Mouse (Mus musculus) brain, embryonic 14.5 days (tissue): ENCODE measurements at regions not wholly inside any gene's neighbourhood (a gene's known extent, or its start where the extent isn't known, plus 50 kb on each side); places are given as distances from the start of the nearest gene placed in this dataset.

Experiments used
- DNase-seq: peaks from one replicate; pipeline ENCODE4 v3.0.0-alpha.2; 2011; ENCODE audit warnings: low read depth
- CTCF ChIP-seq: fragments of 200-500 bp; IDR thresholded peaks from 2 replicates; pipeline ENCODE4 v1.5.1; 2012; ENCODE audit warnings: inconsistent platforms, mild to moderate bottlenecking, moderate library complexity, borderline replicate concordance; ENCODE audit not compliant: insufficient read depth, insufficient read length; ENCODE audit errors: extremely low read depth
- POLR2A ChIP-seq: fragments of 200-500 bp; IDR thresholded peaks from 2 replicates; pipeline ENCODE4 v1.6.1; 2012; ENCODE audit warnings: mild to moderate bottlenecking, inconsistent platforms, borderline replicate concordance; ENCODE audit not compliant: poor library complexity, insufficient read depth, insufficient read length, severe bottlenecking; ENCODE audit errors: extremely low read depth

- no peak for DNase-seq
- TF ChIP-seq CTCF (no peak), POLR2A (no peak)
Observed at GRCm38 (mm10) chr15:62162648-62163194, 1239.9 kb upstream of the A1bg start.

DNA sequence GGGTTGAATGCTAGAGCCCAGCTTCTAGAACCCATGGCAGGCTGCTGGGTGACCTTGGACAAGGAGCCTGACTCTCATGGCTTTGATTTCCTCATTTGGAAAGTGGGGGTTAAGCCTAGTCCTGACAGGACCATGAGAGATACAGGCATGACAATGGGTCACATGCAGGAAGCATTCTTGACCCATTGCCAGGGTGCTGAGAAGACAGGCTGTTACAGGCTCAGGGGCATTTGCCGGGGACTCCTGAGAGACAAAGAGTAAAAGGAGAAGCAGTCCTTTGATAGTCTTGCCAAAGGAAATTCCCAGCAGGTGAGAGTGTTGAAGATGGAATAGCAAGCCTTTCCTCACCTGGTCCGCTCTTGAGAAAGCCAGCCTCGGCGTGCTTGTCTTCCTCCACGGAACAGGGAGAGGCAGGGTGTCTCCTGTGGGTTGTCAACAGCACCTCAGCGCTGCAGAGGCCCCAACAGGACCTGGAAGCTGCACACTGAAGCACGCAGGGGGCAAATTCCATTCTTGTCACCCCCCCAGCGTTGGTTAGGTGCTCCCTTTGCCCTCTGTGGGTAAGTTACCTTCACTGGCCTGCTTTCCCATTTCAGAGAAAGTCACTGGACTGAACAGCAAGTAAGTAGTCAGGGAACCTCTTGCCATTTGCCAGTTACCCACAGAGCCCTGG lies 1239.3 kb upstream of the A1bg start:
- TF ChIP-seq POLR2A (no peak), CTCF (no peak)
- peak; percentile 8 for DNase-seq

DNA sequence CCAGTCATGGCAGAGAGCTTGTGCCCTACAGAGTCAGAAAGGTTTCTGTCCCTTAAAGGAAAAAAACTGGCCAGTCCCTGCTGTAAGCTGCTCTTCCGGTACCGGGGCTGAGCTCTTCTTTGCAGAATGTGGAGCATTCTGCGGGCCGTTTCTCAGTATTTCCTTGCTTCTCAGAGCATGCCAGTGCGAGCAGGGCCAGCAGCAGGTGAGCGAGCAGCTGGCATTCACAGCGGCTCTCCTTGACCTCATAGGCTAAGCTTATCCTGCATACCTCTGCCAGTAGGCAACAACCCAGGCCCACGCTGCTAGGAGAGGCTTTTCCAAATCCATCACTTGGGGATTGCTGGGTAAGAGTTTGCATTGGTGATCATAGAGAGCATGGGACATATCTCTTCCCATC lies 1238.2 kb upstream of the A1bg start:
- no peak for DNase-seq
- TF ChIP-seq CTCF (no peak), POLR2A (no peak)

DNA sequence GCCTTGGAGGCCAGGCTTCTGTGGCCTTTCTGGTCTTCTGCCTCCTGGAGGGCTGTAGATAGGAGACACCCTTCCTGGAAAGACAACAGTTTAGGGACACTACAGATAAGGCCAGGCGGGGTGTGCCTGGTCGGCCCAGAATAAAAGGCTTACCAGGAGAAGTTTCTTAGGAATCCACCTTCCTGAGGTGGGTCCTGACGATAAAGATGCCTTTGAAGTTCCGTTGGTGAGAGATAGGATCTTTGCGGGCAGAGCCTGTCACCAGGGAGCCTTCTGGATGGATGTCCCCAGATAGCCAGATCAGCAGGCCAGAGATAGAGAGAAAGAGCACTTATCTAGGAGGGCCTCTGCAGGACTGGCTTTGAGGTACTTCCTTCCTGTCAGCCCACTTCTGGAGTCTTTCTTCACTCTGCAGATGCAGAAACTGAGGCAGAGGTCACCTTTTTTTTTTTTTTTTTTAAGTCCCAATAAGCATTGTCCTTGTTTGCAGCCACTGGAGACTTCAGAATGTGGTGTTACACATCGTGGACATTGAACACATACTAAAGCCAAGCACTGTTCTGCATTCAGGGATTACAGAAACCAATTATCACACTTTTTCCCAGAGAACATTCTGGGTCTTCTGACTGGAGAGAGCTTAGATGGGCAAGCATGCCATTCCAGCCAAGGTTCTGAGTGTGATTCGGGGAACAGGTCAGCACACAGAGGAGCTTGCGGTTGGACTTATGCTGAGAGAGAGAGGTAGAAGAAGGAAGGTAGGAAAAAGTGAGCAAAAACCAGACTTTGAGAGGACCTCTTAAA lies 1236.3 kb upstream of the A1bg start:
- DNase-seq, result no peak
- TF ChIP-seq POLR2A (no peak), CTCF (no peak)

DNA sequence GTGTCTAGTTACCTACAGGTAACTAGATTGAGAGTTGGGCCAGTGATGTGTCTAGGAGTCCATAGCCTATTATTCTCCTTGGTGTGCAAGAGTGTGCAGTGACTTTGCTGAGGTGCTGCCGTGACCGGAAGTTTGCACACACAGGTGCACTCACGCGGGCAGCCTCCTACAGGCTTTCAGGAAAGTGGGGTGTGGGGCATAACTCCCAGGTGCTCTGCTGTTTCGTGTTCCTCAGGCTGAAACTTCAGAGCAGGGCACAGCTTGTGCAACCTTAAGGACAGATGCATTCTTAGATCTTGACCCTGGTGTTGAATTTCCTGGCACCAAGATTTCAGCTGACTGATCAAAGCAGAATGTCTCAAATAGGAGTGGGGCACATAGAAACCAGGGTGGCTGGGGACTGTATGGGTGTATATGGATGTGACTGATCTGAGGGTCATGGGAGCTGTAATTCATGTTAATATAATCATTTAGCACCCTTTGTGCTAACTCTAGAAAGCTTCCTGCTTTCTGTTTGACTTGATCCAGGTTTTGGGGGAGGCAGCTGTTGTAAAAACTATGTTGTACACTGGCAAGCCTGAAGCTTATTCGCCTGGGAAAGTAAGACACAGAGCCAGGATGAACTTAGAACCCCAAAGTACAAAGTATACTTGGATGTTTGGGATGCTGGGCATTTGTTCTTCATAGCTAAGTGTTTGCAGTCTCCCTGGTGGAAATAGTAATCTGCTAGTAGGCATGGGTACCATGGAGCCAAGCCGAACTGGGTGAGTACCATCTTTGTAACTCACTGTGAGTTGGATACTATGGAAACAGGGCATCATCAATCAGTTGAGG lies 1234.6 kb upstream of the A1bg start:
- no peak for DNase-seq
- TF ChIP-seq CTCF (no peak), POLR2A (no peak)

DNA sequence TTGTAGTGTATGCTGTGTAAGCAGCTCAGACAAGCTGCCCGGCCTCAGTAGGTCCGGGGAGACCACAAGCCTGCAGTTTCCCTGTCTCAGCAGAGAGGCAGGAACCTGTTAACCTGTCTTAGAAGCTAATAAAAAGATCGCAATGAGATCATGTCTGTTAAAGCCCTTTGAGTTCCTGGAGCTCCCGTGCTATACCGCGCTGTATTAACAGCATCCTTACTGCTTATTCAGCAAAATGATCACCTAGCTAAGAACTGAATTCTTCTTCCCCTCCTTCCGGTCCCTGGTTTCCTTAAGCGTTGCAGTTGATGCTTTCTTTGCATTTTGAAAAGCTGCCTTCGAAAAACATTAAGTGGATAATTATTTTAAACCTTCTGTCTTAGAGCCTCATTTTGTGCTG lies 1230.4 kb upstream of the A1bg start:
- TF ChIP-seq CTCF (no peak), POLR2A (no peak)
- DNase-seq, result peak; percentile 47

GRCm38 (mm10) chr15:62152133-62152532 lies 1229.3 kb upstream of the A1bg start:
- no peak for TF ChIP-seq CTCF
- TF ChIP-seq POLR2A, result no peak
- no peak for DNase-seq

DNA sequence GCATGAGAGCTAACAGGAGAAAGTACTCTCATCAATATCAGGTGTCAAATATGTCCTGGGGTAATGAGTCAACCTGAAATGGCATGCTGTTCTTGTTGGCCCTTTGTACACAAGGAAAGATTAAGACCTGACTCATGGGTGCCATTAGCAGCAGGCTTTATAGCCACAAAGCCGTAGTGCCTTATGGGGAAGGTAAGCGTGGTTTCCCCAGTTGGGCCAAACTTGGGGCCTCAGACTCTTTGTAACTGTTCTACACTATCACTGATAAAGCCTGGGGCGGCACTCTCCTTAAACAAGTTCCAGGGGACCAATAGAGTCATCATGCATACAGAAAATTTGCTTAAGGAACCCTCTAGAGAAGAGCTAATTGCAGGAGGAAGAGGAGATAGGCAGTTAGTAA lies 1228.9 kb upstream of the A1bg start:
- no peak for DNase-seq
- no peak for TF ChIP-seq CTCF
- no peak for TF ChIP-seq POLR2A

DNA sequence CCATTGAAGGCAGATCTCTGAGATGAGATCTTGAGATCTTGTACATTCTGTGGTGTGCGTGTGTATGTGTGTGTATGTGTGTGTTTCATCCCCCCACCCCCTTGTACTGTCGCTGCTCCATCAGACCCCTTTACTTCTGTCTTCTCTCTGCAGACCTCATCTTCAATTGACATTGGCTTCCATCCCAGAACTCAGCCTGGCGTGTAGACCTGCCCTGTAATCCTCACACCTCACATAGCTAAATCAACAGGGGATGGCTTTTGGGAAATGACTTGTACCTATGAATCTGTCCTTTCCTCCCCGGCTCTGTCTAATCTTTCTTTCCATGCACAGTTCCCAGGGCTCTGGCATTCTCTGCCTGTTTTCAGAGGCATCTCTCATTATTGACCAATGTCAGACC lies 1227.5 kb upstream of the A1bg start:
- TF ChIP-seq CTCF (no peak), POLR2A (no peak)
- no peak for DNase-seq

GRCm38 (mm10) chr15:62148680-62149237 lies 1225.9 kb upstream of the A1bg start:
- TF ChIP-seq CTCF (no peak), POLR2A (no peak)

More at GRCm38 (mm10) chr15:62148680-62149237, 1225.9 kb upstream of the A1bg start:
- DNase-seq, result no peak
